Mouse (Mus musculus) heart, postnatal 14 days (tissue): ENCODE measurements around the gene Tex13c3. TPM values are rescaled to one million over a fixed set of nuclear protein-coding genes. Genes with fewer than 3 reads are reported as not detected.
"Not testable (repeated sequence)": the region's sequence is repeated elsewhere in the genome, so short reads cannot be mapped to it uniquely, and the experiment has no call there.

ENCODE experiments used
- DNase-seq, 2 experiments: peaks; one replicate each; pipeline ENCODE4 v3.0.0; 2021 to 2022
- intact Hi-C: fragments of 180-260 bp; cut with DNase I; formaldehyde crosslinking; loops from one replicate; pipeline ENCODE4 v1.15.1; 2025
- long read RNA-seq, 2 experiments: library from polyadenylated mRNA; stranded (forward); transcript quantifications; one replicate each; pipeline ENCODE4 v2.0.0; 2021
- total RNA-seq, 2 experiments: library from RNA; stranded (reverse); gene quantifications; 2 replicates each; pipeline ENCODE4 v1.2.3; 2021

Gene Tex13c3
- not detected for total RNA-seq
- long read RNA-seq, experiment 1, result 0 reads
- long read RNA-seq, experiment 2, result 0 reads

- DNase-seq, intact Hi-C loops: not testable (repeated sequence)
Measured at GRCm38 (mm10) chrX:19481219-19481618, at the start of gene Tex13c3. Gene Tex13c3 (minus strand): TSS chrX:19481319.

DNA sequence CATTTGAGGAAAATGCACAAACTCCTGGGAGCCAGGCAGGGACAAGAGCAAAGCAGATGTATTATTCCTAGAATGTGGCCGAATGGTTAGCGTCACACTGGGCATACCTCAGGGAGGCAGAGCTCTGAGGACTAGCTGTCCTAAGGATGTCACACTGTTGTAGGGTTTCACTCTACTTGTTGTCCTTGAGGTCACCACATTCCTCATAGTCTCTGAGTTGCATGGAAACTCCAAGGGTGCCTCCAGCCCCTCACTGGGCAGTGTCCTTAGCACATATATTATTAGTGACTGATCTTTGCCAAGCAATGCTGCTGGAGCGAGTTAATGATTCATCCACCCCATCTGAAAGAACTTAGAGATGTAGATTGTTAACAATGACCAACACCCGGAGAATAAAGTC is 8.6 kb upstream of the Tex13c3 start:
- intact Hi-C loops, result no loop called here
- DNase-seq, result no peak
